Mouse (Mus musculus) limb, embryonic 15.5 days (tissue): ENCODE measurements at regions not wholly inside any gene's neighbourhood (a gene's known extent, or its start where the extent isn't known, plus 50 kb on each side); places are given as distances from the start of the nearest gene placed in this dataset.

Experiments used
- ATAC-seq: fragments of 200-750 bp; cut with Nextera tagmentation; 2 replicates; pipeline ENCODE4 v1.8.0; 2017; ENCODE audit warnings: low read depth, moderate TSS enrichment; ENCODE audit not compliant: insufficient number of reproducible peaks, low FRiP score, low TSS enrichment
- H3K27ac ChIP-seq: fragments of 300-500 bp; sonication (generic); 2 replicates; pipeline ENCODE4 v1.5.1; 2015; ENCODE audit warnings: moderate library complexity, mild to moderate bottlenecking, inconsistent platforms
- H3K27me3 ChIP-seq: fragments of 300-500 bp; sonication (generic); 2 replicates; pipeline ENCODE4 v1.6.1; 2015; ENCODE audit warnings: inconsistent platforms
- H3K36me3 ChIP-seq: fragments of 300-500 bp; sonication (generic); 2 replicates; pipeline ENCODE4 v1.6.1; 2015; ENCODE audit warnings: inconsistent platforms
- H3K4me1 ChIP-seq: fragments of 300-500 bp; sonication (generic); 2 replicates; pipeline ENCODE4 v1.6.1; 2015; ENCODE audit warnings: inconsistent platforms
- H3K4me2 ChIP-seq: fragments of 300-500 bp; sonication (generic); 2 replicates; pipeline ENCODE4 v1.6.1; 2015; ENCODE audit warnings: mild to moderate bottlenecking, inconsistent platforms
- H3K4me3 ChIP-seq: fragments of 300-500 bp; sonication (generic); 2 replicates; pipeline ENCODE4 v1.5.1; 2015; ENCODE audit warnings: mild to moderate bottlenecking, inconsistent platforms
- H3K9ac ChIP-seq: fragments of 300-500 bp; sonication (generic); 2 replicates; pipeline ENCODE4 v1.6.1; 2015; ENCODE audit warnings: inconsistent platforms
- H3K9me3 ChIP-seq: fragments of 300-500 bp; sonication (generic); 2 replicates; pipeline ENCODE4 v1.6.1; 2016; ENCODE audit warnings: inconsistent platforms
- WGBS: fragments of 180-500 bp; shearing (Covaris S2); methylation state at CpG from one replicate; pipeline ENCODE4 v1.1.7; 2015; 5-methylcytosine and 5-hydroxymethylcytosine counted together

DNA sequence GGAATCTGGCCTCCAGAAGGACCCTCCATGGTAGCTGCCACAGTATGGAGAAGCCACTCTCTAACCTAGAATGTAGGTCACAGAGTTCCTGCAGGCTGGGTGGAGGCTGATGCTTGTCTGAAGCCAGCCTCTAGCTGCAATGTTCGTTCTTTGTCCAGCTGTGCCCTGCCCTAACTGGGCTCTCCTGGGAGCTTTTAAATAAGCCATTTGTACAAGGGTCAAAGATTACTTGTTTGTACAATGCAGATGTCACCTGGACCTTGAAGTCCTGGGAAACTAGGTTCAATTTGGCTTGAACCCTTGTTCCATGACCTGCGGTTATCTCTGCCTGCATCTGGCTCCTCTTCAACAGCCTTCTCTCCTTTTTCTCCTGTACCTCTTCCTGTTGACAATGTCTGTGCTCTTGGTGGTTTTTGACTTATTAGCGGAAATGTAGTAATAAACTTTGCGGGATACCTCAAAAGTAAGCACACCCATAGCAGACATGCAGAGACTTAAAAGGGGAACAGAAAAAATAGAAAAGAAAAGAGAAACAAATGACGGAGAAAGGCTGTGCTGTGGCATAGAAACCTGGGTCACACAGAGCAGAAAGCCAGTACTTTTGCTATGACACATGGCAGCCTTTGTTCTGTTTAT is 163.1 kb upstream of the Tgfbr2 start:
- Histone ChIP-seq H3K9me3 (no peaks in the 10 kb centered on the region), H3K9ac (no peak overlapping the region), H3K4me1 (no peaks in the 10 kb centered on the region), H3K27me3 (no peaks in the 10 kb centered on the region), H3K27ac (no peak overlapping the region), H3K36me3 (no peaks in the 10 kb centered on the region), H3K4me3 (no peak overlapping the region), H3K4me2 (no peak overlapping the region)
- no peak for ATAC-seq
- 85% methylated on average over 5 of the region's 5 CpGs for WGBS

DNA sequence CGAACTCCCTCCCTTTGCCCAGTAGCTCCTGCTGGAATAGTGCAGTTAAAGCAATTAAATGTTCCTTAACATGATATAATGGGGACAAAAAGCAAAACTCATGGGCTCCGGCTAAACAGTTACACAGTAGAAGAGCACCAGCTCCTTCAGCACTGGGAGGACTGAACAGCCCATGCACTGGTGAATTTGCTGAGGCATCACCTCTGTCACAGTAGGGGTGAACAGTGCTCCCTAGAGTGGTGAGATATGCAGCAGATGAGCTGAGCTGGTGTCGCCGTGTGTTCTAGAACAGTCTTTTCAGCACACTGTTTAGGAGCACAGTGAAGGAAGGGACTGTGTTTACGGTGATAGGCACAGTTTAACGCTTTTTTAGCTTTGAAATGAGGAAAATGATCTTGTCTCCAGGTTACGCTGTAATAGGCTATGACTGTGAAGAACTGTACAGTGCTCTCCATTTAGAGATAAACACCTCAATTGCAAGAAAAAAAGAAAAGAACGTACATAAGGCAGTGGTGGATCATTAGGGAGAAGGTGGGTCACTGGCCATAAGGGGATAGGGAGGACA is 162.4 kb upstream of the Tgfbr2 start:
- ATAC-seq: no peak
- Histone ChIP-seq H3K36me3 (no peaks in the 10 kb centered on the region), H3K4me2 (no peak overlapping the region), H3K4me1 (no peaks in the 10 kb centered on the region), H3K9ac (no peak overlapping the region), H3K4me3 (no peak overlapping the region), H3K9me3 (no peaks in the 10 kb centered on the region), H3K27me3 (no peaks in the 10 kb centered on the region), H3K27ac (no peak overlapping the region)
- 90% methylated on average over 8 of the region's 8 CpGs for WGBS

DNA sequence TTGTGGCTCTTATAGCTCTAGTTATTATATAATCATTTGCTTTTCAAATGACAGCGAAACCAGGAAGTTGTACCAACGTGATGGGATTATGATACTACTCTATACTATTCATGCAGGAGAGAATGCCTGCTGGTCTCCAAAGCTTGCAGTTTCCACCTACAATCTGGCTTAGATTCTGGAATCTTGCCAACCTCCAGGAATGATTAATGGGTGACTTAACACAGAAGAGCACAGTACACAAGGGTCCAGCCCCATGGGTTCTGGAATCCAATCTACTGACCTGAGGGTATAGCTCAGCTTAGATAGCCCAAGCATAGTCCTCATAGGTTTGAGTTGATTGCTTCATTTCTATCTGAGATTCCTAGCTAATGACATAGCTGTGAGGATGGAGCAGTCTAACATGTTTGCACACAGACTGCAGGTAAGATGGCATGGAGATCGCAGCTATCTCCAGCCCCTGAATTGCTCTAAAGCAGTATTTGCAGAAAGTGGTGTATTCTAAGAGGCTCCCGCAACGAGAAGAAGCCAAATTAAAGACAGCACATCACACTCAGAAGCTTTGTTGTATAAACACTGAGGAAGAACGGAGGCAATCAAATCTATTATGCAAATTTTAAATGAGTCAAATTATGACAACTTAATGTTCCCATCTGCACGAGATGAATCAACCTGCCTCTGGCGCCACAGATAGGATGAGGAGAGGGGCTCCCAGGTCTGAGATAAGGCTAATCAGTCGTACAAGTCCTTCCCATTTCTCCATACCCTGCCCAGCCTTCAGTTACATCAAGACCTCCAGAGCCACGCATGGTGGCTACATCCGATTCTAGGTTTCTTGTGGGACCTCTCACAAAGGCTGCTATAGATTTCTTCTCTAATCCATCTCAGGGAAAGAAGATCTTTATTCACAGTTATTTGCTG is 160.7 kb upstream of the Tgfbr2 start:
- Histone ChIP-seq H3K27me3 (no peaks in the 10 kb centered on the region), H3K9ac (no peak overlapping the region)
- WGBS: 88% methylated on average over 11 of the region's 11 CpGs

DNA sequence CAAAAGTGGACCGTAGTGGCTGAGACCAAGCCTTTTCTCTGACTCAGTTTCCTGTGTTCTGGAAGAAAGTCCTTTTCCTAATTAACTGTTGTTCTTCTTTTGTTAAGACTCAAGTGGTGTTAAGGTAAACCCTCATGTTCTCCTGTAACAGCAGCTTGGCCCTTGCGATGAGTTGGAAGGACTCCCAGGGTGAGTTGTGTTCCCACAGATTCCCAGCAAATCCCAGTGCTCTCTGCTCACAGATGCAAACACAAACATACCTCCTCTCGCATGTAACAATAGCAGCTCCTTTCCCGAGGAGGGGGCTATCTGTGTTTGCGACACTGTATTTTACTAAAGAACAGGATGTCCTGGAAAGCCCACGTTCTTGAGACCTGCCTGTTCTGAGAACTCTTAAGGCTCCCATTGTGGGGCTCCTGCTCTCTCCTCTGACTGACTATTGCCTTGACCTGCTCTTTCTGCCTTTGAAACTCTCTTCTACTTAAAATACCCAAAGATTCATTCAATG is 158.8 kb upstream of the Tgfbr2 start:
- no peak overlapping the region for H3K27ac ChIP-seq
- H3K27me3 ChIP-seq: no peaks in the 10 kb centered on the region
- H3K9me3 ChIP-seq: no peaks in the 10 kb centered on the region
- no peaks in the 10 kb centered on the region for H3K36me3 ChIP-seq
- peaks cover 2% of the 10 kb centered on the region for H3K4me1 ChIP-seq
- H3K9ac ChIP-seq: no peak overlapping the region
- 72% methylated on average over 6 of the region's 6 CpGs for WGBS
- ATAC-seq: no peak
- H3K4me2 ChIP-seq: no peak overlapping the region
- no peak overlapping the region for H3K4me3 ChIP-seq

More for the DNA sequence above, 160.7 kb upstream of the Tgfbr2 start:
- Histone ChIP-seq H3K36me3 (no peaks in the 10 kb centered on the region), H3K4me2 (no peak overlapping the region), H3K4me3 (no peak overlapping the region), H3K27ac (no peak overlapping the region), H3K4me1 (peaks cover 1% of the 10 kb centered on the region), H3K9me3 (no peaks in the 10 kb centered on the region)
- no peak for ATAC-seq

DNA sequence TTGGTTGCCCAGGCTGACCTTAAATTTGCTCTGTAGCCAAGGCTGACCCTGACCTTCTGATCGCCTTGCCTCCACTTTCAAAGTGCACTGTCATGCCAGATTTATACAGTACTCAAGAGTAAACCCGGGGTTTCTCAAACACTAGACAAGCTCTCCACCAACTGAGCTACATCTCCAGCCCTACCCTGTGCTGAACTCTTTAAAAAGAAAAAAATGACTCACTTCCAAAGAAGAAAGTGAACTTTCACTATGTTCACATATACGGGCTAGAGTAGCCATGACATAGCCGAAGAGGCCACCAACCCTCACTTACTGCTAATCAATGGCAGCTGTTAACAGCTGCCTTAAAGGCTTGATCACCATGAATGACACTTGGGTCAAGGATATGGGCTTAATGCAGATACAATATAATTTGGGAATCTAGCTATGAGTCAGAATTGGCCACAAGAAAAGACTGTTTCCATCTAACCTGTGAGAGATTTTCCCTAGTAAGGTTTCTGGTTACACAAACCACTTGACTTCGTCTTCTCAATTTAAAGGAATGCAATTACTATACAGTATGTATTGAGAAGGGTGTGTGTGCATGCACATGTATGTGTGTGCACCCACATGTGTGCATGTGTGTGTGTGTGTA is 157.4 kb upstream of the Tgfbr2 start:
- no peaks in the 10 kb centered on the region for H3K36me3 ChIP-seq
- no peaks in the 10 kb centered on the region for H3K27me3 ChIP-seq
- no peak overlapping the region for H3K4me3 ChIP-seq
- 63% methylated on average over 5 of the region's 5 CpGs for WGBS
- H3K4me2 ChIP-seq: no peak overlapping the region
- peaks cover 5% of the 10 kb centered on the region for H3K4me1 ChIP-seq
- H3K9me3 ChIP-seq: no peaks in the 10 kb centered on the region
- no peak overlapping the region for H3K27ac ChIP-seq
- no peak overlapping the region for H3K9ac ChIP-seq
- no peak for ATAC-seq

DNA sequence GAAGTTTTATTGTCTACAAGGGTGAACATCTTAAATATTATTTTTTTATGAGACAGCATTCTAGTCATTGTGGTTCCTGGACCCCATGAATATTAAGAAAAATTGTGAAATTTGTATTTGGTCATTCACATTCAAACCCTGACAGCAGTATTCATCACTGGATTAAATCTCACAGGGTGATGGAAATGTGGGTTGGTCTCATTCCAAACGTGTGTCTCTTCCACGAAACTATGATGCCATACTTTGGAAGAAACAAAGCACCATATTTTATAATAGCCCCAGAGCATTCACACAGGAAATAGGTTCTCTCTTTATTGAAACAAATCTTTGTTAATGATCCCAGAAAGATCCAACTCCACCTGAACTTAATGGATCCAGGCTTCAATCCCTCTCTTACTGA is 156.2 kb upstream of the Tgfbr2 start:
- no peak for ATAC-seq
- no peak overlapping the region for H3K4me3 ChIP-seq
- no peaks in the 10 kb centered on the region for H3K36me3 ChIP-seq
- no peaks in the 10 kb centered on the region for H3K27me3 ChIP-seq
- peaks cover 5% of the 10 kb centered on the region for H3K4me1 ChIP-seq
- H3K27ac ChIP-seq: no peak overlapping the region
- WGBS: 34% methylated on average over 2 of the region's 2 CpGs
- H3K4me2 ChIP-seq: no peak overlapping the region
- H3K9me3 ChIP-seq: no peaks in the 10 kb centered on the region
- H3K9ac ChIP-seq: no peak overlapping the region

DNA sequence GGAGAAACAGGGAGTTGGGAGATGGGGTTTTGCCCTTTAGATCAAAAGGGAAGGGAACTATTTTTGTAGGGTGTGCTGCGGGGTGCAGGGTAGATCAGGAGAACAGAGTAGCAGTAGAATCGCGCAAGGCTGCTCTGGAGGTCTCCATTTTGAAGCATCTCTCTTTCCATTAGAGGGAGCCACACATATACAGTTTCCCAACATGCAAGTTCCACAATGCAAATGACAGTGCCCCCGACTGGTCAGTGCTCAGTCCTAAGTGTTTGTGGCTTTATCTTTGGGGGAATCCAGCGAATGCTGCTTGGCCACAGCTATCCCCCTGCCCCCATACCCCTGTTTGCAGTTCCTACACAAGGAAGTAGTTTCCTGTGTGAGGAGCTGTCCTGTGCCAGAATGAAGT is 155.6 kb upstream of the Tgfbr2 start:
- no peaks in the 10 kb centered on the region for H3K27me3 ChIP-seq
- no peaks in the 10 kb centered on the region for H3K36me3 ChIP-seq
- 0 out of 2 replicates have a peak overlapping the region, but pooled peaks have one; percentile 8 for H3K27ac ChIP-seq
- ATAC-seq: no peak
- no peak overlapping the region for H3K4me2 ChIP-seq
- H3K9ac ChIP-seq: no peak overlapping the region
- 59% methylated on average over 5 of the region's 5 CpGs for WGBS
- H3K4me1 ChIP-seq: peaks cover 5% of the 10 kb centered on the region
- no peaks in the 10 kb centered on the region for H3K9me3 ChIP-seq
- no peak overlapping the region for H3K4me3 ChIP-seq

DNA sequence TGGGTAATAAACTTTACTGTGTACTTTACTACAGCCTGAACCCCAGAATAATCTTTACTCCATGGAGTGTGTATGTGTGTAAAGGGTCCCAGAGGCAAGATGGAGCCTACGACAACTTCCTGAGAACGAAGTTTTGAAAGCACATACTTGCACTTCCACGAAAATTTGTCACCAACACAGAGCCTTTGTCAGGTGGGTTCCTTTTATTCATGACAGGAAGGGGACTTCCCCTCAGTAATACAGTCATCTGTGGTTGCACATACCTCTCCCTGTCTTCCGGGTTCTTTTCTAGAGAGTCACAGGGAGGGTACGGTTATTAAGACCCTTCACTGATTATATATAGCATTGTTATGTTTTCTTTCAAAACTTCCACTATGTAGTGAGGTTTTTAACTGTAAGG is 154.0 kb upstream of the Tgfbr2 start:
- ATAC-seq: no peak
- H3K36me3 ChIP-seq: no peaks in the 10 kb centered on the region
- H3K27ac ChIP-seq: 0 out of 2 replicates have a peak overlapping the region, but pooled peaks have one; percentile 29
- no peak overlapping the region for H3K4me2 ChIP-seq
- peaks cover 11% of the 10 kb centered on the region for H3K4me1 ChIP-seq
- no peaks in the 10 kb centered on the region for H3K9me3 ChIP-seq
- H3K9ac ChIP-seq: no peak overlapping the region
- no peak overlapping the region for H3K4me3 ChIP-seq
- no peaks in the 10 kb centered on the region for H3K27me3 ChIP-seq
- 50% methylated on average over 5 of the region's 5 CpGs for WGBS

DNA sequence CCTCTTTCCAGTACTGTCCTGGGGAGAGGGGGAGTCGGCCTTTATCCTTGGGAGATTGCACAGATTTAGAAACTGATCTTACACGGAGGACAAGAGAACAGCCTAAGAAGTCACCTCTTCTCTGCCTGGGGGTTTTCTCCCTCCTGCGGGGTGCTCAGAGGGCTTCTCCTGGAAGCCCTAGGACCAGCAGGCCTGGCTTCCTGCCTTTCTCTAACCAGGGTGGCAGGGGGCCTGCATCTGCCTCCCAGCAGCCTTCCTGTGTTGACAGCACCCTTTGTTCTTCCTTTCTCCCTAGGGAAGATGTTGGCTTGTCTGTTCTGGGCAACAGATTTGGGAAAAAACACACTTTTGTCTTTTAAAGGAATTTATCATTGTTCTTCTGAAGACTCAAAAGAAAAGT is 153.0 kb upstream of the Tgfbr2 start:
- no peak overlapping the region for H3K4me2 ChIP-seq
- ATAC-seq: no peak
- WGBS: 39% methylated on average over 3 of the region's 3 CpGs
- 0 out of 2 replicates have a peak overlapping the region, but pooled peaks have one; percentile 48 for H3K27ac ChIP-seq
- H3K4me3 ChIP-seq: no peak overlapping the region
- no peaks in the 10 kb centered on the region for H3K27me3 ChIP-seq
- peaks cover 15% of the 10 kb centered on the region for H3K4me1 ChIP-seq
- H3K9me3 ChIP-seq: no peaks in the 10 kb centered on the region
- H3K9ac ChIP-seq: no peak overlapping the region
- H3K36me3 ChIP-seq: no peaks in the 10 kb centered on the region

DNA sequence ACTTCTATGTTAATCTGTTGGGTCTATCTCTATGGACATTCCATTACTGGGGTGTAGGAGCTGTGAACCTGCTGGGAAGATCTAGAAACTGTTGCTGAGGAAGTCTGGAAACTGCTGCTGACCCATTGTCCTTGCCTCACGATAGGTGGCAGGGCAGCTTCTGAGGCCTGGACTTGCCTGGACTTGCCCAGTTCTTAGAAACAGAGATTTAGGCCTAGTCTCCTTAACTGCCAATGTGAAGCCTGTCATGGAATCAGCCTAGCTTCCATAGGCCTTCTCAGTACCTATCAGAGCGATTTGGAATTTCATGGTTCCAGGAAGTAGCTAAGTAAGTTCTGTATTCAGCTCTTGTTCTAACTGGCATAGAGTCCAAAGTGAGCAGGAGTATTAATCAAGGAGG is 151.9 kb upstream of the Tgfbr2 start:
- 89% methylated on average over 2 of the region's 2 CpGs for WGBS
- Histone ChIP-seq H3K9ac (no peak overlapping the region), H3K4me2 (no peak overlapping the region), H3K4me1 (peaks cover 15% of the 10 kb centered on the region), H3K27ac (no peak overlapping the region), H3K4me3 (no peak overlapping the region), H3K36me3 (no peaks in the 10 kb centered on the region), H3K27me3 (no peaks in the 10 kb centered on the region), H3K9me3 (no peaks in the 10 kb centered on the region)
- no peak for ATAC-seq

DNA sequence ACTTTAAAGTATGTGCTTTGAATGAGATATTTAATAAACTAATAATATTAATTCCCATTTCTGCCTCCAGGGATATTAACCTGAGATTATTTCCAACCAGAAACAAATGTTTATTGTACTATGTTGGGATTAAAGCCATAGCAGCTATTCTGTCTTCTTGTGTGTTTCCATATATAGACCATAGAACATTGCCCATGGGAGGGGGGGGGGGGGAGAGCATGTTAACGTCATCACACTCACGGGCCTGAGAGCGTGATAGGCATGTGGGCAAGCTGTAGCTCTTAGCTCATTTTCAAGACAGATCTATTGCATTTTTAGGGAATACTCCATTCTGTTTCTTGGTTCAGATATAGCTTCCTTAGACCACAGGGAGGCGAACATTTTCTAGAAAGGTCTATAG is 149.8 kb upstream of the Tgfbr2 start:
- Histone ChIP-seq H3K36me3 (no peaks in the 10 kb centered on the region), H3K4me3 (no peak overlapping the region), H3K9me3 (no peaks in the 10 kb centered on the region), H3K27ac (no peak overlapping the region), H3K27me3 (no peaks in the 10 kb centered on the region), H3K9ac (no peak overlapping the region), H3K4me2 (no peak overlapping the region), H3K4me1 (peaks cover 13% of the 10 kb centered on the region)
- 46% methylated on average over 4 of the region's 4 CpGs for WGBS
- no peak for ATAC-seq
